Mouse (Mus musculus): ENCODE data around the gene Kxd1. TPM values are rescaled to one million over a fixed set of nuclear protein-coding genes. Genes with fewer than 3 reads are reported as not detected.
"Not testable (repeated sequence)": the region's sequence is repeated elsewhere in the genome, so short reads cannot be mapped to it uniquely, and the experiment has no call there.

The Kxd1 gene
- polyA plus RNA-seq, 1 experiment from 2014 or later = 77.6 TPM

DNA sequence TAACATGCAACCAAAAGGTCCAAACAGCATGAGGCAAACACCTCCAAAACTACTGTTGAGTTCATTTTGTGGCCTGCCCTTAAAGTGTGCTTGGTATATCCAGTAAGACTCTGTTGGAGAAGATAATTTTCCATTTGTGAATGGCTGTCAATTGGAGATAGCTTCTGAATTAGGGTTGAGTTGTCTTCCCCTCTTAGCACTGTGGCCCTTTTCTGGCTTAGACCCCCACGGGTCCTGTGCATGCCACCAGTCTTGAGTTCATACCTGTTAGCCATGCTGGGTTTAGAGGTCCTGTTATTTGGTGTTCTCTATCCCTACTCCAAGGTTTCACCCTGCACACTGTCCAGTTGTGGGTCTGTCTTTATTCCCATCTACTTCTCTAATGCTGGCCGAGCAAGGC, 16.0 kb downstream of the Kxd1 start:
- Histone ChIP-seq H3K27me3 (ENCODE audit: control insufficient read depth, insufficient read depth, low read length) (no peaks in the 10 kb centered on the region), H3K9ac (ENCODE audit: low read length) (no peak overlapping the region), H3K27ac (ENCODE audit: low read length) (no peak overlapping the region), H3K36me3 (ENCODE audit: control insufficient read depth, insufficient read depth) (peaks cover 23% of the 10 kb centered on the region), H3K4me3 (ENCODE audit: low read length) (no peak overlapping the region), H3K4me1 (ENCODE audit: control insufficient read depth, insufficient read depth, low read length) (peaks cover 16% of the 10 kb centered on the region), H3K4me2 (ENCODE audit: low read depth, low read length) (no peak overlapping the region), H3K9me3 (replicated peaks; ENCODE audit: control insufficient read depth, low read length) (no peaks in the 10 kb centered on the region)
- no peak for ATAC-seq (replicated peaks; ENCODE audit: extremely low read depth, insufficient read depth, low FRiP score)
- 90% methylated on average over 2 of the region's 2 CpGs for WGBS

DNA sequence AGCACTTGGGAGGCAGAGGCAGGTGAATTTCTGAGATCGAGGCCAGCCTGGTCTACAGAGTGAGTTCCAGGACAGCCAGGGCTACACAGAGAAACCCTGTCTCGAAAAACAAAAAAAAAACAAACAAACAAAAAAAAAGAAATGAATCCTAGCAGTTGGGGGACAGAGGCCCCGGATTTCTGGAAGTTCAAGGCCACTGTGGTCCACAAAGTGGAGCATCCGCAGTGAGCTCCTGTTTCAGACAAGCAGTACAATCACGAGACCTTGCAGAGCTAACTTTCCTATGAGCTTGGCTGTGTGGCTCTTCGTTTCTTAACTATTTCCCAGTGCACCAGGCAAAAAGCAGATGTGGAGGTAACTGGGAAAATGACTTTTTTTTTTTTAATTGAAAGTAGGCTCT, 16.6 kb downstream of the Kxd1 start:
- peaks cover 19% of the 10 kb centered on the region for H3K36me3 ChIP-seq (ENCODE audit: control insufficient read depth, insufficient read depth)
- peak overlapping the region; percentile 95 for H3K4me3 ChIP-seq (ENCODE audit: low read length)
- not testable (repeated sequence) for H3K27me3 ChIP-seq (ENCODE audit: control insufficient read depth, insufficient read depth, low read length); H3K27ac ChIP-seq (ENCODE audit: low read length); ATAC-seq (replicated peaks; ENCODE audit: extremely low read depth, insufficient read depth, low FRiP score); H3K9me3 ChIP-seq (replicated peaks; ENCODE audit: control insufficient read depth, low read length); H3K9ac ChIP-seq (ENCODE audit: low read length)
- peaks cover 16% of the 10 kb centered on the region for H3K4me1 ChIP-seq (ENCODE audit: control insufficient read depth, insufficient read depth, low read length)
- 74% methylated on average over 6 of the region's 6 CpGs for WGBS
- peak overlapping the region; percentile 59 for H3K4me2 ChIP-seq (ENCODE audit: low read depth, low read length)

DNA sequence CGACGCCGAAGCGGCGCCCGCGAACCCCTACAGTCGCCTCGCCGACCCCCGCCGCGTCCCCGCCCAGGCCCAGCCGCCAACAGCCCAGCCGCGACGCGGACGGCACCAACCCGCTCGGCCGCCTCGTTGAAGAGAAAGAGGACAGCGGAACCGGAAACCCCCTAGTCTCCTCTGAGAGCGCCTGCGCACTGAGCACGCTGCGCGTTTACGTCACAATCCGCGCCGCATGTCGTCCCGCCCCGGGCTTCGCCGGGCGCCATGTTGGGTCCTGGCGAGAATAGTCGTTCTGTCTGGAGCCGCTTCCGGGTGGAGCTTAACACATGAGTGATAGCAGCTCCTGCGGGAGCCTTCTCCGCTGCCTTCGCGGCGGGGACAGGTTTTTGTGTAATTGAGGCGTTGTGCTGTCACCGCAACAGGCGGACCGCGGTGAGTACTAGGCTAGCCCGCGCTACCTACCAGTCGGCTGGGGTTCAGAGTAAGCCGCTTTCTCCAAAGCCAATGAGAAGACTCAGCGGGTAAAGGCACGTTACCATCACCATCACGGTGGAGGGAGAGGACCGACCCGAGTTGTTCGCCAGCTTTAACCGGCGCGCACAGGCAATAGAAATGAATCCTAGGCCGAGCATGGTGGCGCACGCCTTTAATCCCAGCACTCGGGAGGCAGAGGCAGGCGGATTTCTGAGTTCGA, 17.4 kb downstream of the Kxd1 start, which contains the start of gene Uba52:
Gene Uba52, minus strand, starts transcription at position 574 of the 688 bp plus-strand sequence.
- Histone ChIP-seq H3K9ac (ENCODE audit: low read length) (peak within 1 kb of the TSS; percentile 99), H3K4me1 (ENCODE audit: control insufficient read depth, insufficient read depth, low read length) (peaks cover 23% of the 10 kb centered on the region), H3K4me3 (ENCODE audit: low read length) (peak within 1 kb of the TSS; percentile 95), H3K9me3 (replicated peaks; ENCODE audit: control insufficient read depth, low read length) (no peaks in the 10 kb centered on the region), H3K27me3 (ENCODE audit: control insufficient read depth, insufficient read depth, low read length) (no peaks in the 10 kb centered on the region), H3K36me3 (ENCODE audit: control insufficient read depth, insufficient read depth) (peaks cover 18% of the 10 kb centered on the region), H3K27ac (ENCODE audit: low read length) (peak within 1 kb of the TSS; percentile 97), H3K4me2 (ENCODE audit: low read depth, low read length) (peak within 1 kb of the TSS; percentile 72)
- whole genome bisulfite sequencing = 2% methylated on average over 72 of the region's 74 CpGs
- ATAC-seq (replicated peaks; ENCODE audit: extremely low read depth, insufficient read depth, low FRiP score) = peak; percentile 84

DNA sequence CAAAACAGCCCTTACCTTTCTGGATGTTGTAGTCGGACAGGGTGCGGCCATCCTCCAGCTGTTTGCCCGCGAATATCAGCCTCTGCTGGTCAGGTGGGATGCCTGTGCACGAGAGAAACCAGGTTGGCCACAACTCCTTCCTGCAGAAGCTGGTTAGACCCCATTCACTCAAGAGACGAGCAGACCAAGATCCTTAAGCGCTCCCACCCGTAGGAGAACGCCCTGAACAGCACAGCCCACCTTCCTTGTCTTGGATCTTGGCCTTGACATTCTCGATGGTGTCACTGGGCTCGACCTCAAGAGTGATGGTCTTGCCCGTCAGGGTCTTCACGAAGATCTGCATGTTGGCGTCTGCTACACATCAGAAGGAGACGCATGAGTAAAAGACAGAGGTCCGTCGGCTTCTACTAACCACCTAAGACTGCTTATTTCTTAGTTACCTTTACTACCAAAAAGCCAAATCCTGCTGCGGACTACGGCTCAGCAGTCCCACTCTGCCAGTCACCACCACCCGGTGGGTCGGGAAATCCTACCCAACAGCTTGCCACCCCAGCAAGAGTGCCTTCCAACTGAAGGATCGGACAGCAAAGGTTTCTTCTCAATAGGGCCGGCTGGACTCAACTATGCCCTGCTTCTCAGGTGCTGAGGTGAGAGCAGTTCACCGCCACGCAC, 18.3 kb downstream of the Kxd1 start:
- Histone ChIP-seq H3K9me3 (replicated peaks; ENCODE audit: control insufficient read depth, low read length) (no peaks in the 10 kb centered on the region), H3K4me2 (ENCODE audit: low read depth, low read length) (peak overlapping the region; percentile 72), H3K9ac (ENCODE audit: low read length) (peak overlapping the region; percentile 99), H3K36me3 (ENCODE audit: control insufficient read depth, insufficient read depth) (peaks cover 17% of the 10 kb centered on the region), H3K27ac (ENCODE audit: low read length) (peak overlapping the region; percentile 97), H3K27me3 (ENCODE audit: control insufficient read depth, insufficient read depth, low read length) (no peaks in the 10 kb centered on the region), H3K4me1 (ENCODE audit: control insufficient read depth, insufficient read depth, low read length) (peaks cover 25% of the 10 kb centered on the region), H3K4me3 (ENCODE audit: low read length) (peak overlapping the region; percentile 95)
- WGBS = 5% methylated on average over 25 of the region's 25 CpGs
- ATAC-seq (replicated peaks; ENCODE audit: extremely low read depth, insufficient read depth, low FRiP score) = no peak

DNA sequence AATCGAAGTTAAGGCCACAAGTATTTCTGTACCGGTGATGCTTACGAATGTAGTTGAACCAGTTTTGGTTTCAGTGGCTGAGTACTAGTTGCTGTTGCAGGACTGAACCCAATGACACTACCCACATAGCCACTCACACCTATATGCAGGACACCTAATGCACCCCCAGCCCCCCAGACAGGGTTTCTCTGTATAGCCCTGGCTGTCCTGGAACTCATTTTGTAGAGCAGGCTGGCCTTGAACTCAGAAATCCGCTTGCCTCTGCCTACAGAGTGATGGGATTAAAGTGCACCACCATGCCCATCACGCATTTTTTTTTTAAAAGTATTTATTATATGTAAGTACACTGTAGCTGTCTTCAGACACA, 20.7 kb downstream of the Kxd1 start:
- Histone ChIP-seq H3K4me3 (ENCODE audit: low read length) (no peak overlapping the region), H3K9ac (ENCODE audit: low read length) (no peak overlapping the region), H3K36me3 (ENCODE audit: control insufficient read depth, insufficient read depth) (peaks cover 12% of the 10 kb centered on the region), H3K9me3 (replicated peaks; ENCODE audit: control insufficient read depth, low read length) (no peaks in the 10 kb centered on the region), H3K27ac (ENCODE audit: low read length) (no peak overlapping the region), H3K4me2 (ENCODE audit: low read depth, low read length) (no peak overlapping the region), H3K27me3 (ENCODE audit: control insufficient read depth, insufficient read depth, low read length) (peaks cover 7% of the 10 kb centered on the region), H3K4me1 (ENCODE audit: control insufficient read depth, insufficient read depth, low read length) (peaks cover 31% of the 10 kb centered on the region)
- WGBS = 66% methylated on average over 5 of the region's 5 CpGs
- no peak for ATAC-seq (replicated peaks; ENCODE audit: extremely low read depth, insufficient read depth, low FRiP score)

DNA sequence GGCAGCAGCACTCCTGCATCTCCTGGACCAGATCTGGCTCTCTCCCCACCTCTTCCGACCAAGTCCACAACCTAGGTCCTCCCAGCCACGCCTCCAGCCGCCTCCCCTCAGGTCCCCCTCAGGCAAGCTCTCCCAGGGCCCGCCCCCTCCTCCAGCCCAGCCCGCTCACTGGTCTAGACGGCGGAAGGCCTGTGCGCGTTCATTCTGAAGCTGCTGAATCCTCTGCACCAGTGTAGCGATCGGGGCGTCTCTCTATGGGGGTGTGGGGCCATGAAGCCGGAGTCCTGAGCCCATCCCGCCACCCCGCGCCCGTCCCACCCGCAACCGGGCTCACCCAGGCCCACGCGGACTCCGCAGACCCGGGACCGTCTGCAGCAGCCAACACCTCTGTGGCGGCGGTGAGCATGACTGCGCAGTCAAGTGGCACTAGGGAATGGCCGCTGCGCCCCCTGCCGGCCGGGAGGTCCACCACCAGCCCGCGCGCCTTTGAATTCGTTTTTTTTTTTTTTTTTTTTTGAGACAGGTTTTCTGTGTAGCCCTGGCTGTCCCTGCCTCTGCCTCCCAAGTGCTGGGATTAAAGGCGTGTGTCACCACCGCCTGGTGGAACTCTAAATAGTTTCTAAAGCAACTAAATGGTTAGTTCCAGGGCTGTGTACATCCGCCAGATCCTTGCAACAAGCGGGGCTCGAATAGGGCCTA, 21.3 kb downstream of the Kxd1 start, which contains the start of gene Rex1bd:
Gene Rex1bd, minus strand, starts transcription at position 425 of the 699 bp plus-strand sequence.
- peak within 1 kb of the TSS; percentile 73 for H3K4me2 ChIP-seq (ENCODE audit: low read depth, low read length)
- peaks cover 33% of the 10 kb centered on the region for H3K4me1 ChIP-seq (ENCODE audit: control insufficient read depth, insufficient read depth, low read length)

DNA sequence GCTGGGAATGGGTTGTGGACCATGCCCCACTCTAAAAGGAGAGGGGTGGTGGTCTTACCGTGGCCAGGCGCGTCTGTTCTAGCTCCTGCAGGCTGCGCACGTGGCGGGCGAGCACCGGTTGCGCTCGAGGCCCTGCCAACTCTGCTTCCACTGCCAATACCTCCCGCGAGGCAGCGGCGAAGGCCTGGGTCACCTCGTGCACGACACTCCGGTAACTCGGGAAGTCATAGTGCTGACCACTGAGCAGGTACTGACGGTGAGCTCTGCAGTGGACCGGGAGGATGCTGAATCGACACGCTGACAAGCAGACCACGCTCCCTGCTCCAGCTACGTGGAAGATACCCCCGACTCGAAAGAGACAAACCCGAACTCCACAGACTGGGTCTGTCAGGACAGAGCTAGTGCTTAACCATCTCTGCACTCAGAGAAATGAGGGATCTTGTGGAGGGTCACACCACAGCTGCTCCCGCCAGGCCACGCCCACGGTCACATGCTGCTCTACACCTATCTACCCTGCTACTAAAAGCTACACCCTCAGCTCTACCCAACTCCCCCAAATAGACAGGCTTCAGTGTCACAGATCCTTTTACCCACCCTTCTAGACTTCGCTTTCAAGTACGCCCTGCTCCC, 21.9 kb downstream of the Kxd1 start:
- H3K4me1 ChIP-seq (ENCODE audit: control insufficient read depth, insufficient read depth, low read length) = peaks cover 31% of the 10 kb centered on the region
- 37% methylated on average over 32 of the region's 32 CpGs for WGBS

More for the DNA sequence above, 21.3 kb downstream of the Kxd1 start, which contains the start of gene Rex1bd:
- peak within 1 kb of the TSS; percentile 61 for H3K4me3 ChIP-seq (ENCODE audit: low read length)
- WGBS = 3% methylated on average over 40 of the region's 40 CpGs
- peaks cover 12% of the 10 kb centered on the region for H3K36me3 ChIP-seq (ENCODE audit: control insufficient read depth, insufficient read depth)
- peak within 1 kb of the TSS; percentile 80 for H3K9ac ChIP-seq (ENCODE audit: low read length)
- peaks cover 12% of the 10 kb centered on the region for H3K27me3 ChIP-seq (ENCODE audit: control insufficient read depth, insufficient read depth, low read length)
- ATAC-seq (replicated peaks; ENCODE audit: extremely low read depth, insufficient read depth, low FRiP score) = peak; percentile 87
- no peaks in the 10 kb centered on the region for H3K9me3 ChIP-seq (replicated peaks; ENCODE audit: control insufficient read depth, low read length)
- H3K27ac ChIP-seq (ENCODE audit: low read length) = peak within 1 kb of the TSS; percentile 84

DNA sequence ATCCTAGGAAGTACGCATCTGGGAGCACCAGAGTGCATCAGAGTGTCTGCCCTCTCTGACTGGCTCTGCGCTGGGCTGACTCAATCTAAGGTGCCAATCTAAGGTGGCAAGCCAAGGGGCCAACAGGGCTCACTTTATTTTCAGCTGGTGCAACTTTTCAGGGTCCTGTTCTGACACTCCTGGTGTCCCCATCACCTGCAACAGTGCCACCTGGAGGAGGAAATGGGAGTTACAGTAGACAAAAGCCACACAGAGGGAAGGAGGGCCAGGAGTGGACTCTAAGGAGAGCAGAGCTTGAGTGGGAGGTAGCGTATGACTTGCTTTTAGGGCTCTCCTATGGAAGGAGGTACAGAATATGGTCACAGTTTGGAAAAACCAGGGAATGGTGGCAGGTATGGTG, 22.9 kb downstream of the Kxd1 start:
- H3K4me2 ChIP-seq (ENCODE audit: low read depth, low read length) = no peak overlapping the region
- peaks cover 12% of the 10 kb centered on the region for H3K36me3 ChIP-seq (ENCODE audit: control insufficient read depth, insufficient read depth)
- H3K4me3 ChIP-seq (ENCODE audit: low read length) = no peak overlapping the region
- no peak overlapping the region for H3K9ac ChIP-seq (ENCODE audit: low read length)
- H3K9me3 ChIP-seq (replicated peaks; ENCODE audit: control insufficient read depth, low read length) = no peaks in the 10 kb centered on the region
- WGBS = 81% methylated on average over 3 of the region's 3 CpGs
- no peak for ATAC-seq (replicated peaks; ENCODE audit: extremely low read depth, insufficient read depth, low FRiP score)
- H3K27me3 ChIP-seq (ENCODE audit: control insufficient read depth, insufficient read depth, low read length) = peaks cover 23% of the 10 kb centered on the region
- H3K4me1 ChIP-seq (ENCODE audit: control insufficient read depth, insufficient read depth, low read length) = peaks cover 31% of the 10 kb centered on the region
- H3K27ac ChIP-seq (ENCODE audit: low read length) = no peak overlapping the region

More for the DNA sequence above, 21.9 kb downstream of the Kxd1 start:
- Histone ChIP-seq H3K9ac (ENCODE audit: low read length) (peak overlapping the region; percentile 80), H3K27ac (ENCODE audit: low read length) (peak overlapping the region; percentile 84), H3K4me2 (ENCODE audit: low read depth, low read length) (peak overlapping the region; percentile 73), H3K36me3 (ENCODE audit: control insufficient read depth, insufficient read depth) (peaks cover 12% of the 10 kb centered on the region), H3K27me3 (ENCODE audit: control insufficient read depth, insufficient read depth, low read length) (peaks cover 18% of the 10 kb centered on the region), H3K9me3 (replicated peaks; ENCODE audit: control insufficient read depth, low read length) (no peaks in the 10 kb centered on the region), H3K4me3 (ENCODE audit: low read length) (peak overlapping the region; percentile 61)
- no peak for ATAC-seq (replicated peaks; ENCODE audit: extremely low read depth, insufficient read depth, low FRiP score)

All from heart, embryonic 16.5 days (tissue).